Mouse (Mus musculus): Measurements from ENCODE around the gene Galnt18.

DNA sequence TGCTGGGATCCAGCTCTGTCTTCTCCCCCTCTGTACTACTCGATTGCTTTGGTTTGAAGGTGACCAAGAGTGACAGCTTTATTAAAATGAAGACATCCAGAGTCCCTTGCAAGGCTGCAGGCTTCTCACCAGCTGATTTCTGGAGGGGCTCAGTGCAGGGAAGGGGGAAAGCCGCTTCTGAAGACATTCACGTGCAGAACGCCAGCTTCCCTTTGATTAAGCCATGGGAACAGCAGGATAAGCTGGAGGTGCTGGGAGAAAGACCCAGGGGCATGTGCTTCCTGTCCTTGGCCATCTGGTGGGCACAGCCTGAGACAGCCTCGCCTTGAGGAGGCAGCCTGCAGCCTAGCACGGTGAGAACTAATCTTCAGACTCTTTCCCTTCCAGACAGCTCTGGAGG, 17.0 kb downstream of the Galnt18 start:
- no peak for TF ChIP-seq POLR2A (IDR thresholded peaks at IDR 0.05; ENCODE audit: extremely low read depth, insufficient read depth, low read length)
- TF ChIP-seq CTCF (IDR thresholded peaks at IDR 0.05; ENCODE audit: extremely low read depth, insufficient read depth, low read length): no peak

Data from cortical plate, adult 2 months (tissue).